Mouse (Mus musculus): ENCODE results near the gene Pgghg. TPM values are rescaled to one million over a fixed set of nuclear protein-coding genes. Genes with fewer than 3 reads are reported as not detected.
"Not testable (repeated sequence)": the region's sequence is repeated elsewhere in the genome, so short reads cannot be mapped to it uniquely, and the experiment has no call there.

Pgghg gene
- polyA plus RNA-seq, 1 experiment from 2014 or later, result 21.2 TPM

DNA sequence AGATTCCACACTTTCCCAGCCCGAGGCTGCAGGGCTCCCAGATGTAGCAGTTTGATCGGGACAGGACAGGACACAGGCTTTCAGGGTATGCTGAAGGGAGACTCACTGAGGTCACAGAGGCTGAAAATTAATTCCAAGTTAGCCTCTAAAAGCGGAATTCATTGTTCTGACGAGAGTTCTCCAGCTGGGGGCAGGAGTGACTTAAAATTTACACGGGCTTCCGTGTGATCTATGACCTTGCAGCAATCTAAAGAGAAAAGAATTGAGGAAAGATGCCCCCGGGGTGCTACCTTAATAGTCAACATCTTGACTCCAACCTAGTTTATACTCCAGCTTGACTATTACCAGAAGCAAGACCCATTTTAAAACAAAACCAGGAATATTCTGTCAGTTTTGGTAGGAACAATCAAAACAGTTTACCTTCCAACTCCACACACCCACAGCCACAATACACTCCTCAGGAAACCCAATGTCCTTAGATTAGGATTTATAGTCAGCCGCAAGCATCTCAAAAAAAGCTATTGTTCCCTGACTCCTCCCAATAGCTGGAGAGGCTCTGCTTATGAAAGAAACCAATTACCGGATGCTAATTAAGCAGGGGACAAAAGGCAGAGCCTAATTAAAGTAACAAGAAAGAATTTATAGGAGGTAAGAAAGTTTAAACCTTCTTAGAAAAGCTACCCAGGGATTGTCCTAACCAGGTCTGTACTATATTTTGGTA, 18.1 kb downstream of the Pgghg start:
- no peak for ATAC-seq (ENCODE audit: insufficient read depth, low FRiP score, low read depth)
- Histone ChIP-seq H3K4me3 (replicated peaks) (no peak overlapping the region), H3K9ac (no peak overlapping the region), H3K36me3 (no peaks in the 10 kb centered on the region), H3K4me2 (no peak overlapping the region), H3K27me3 (replicated peaks) (no peaks in the 10 kb centered on the region), H3K27ac (no peak overlapping the region), H3K9me3 (no peaks in the 10 kb centered on the region), H3K4me1 (peaks cover 16% of the 10 kb centered on the region)
- WGBS, result 13% methylated on average over 9 of the region's 9 CpGs

DNA sequence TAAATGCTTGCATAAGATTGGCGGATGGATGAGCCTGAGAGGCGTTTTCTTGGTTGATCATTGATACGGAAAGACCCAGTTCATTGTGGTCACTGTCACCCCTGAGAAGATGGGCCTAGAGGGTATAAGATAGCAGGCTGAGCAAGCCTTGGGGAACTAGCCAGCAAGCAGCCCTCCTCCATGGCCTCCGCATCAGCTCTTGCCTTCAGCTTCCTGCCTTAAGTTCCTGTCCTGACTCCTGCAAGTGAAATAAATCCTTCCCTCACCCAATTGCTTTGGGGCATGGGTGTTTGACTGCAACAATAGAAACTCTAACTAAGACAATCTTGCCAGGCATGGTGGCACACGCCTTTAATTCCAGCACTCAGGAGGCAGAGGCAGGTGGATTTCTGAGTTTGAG, 18.8 kb downstream of the Pgghg start:
- H3K9ac ChIP-seq, result no peak overlapping the region
- no peak for ATAC-seq (ENCODE audit: insufficient read depth, low FRiP score, low read depth)
- no peaks in the 10 kb centered on the region for H3K9me3 ChIP-seq
- no peaks in the 10 kb centered on the region for H3K36me3 ChIP-seq
- 81% methylated on average over 5 of the region's 5 CpGs for WGBS
- no peak overlapping the region for H3K27ac ChIP-seq
- H3K4me1 ChIP-seq, result peaks cover 13% of the 10 kb centered on the region
- H3K4me2 ChIP-seq, result no peak overlapping the region
- no peaks in the 10 kb centered on the region for H3K27me3 ChIP-seq (replicated peaks)
- H3K4me3 ChIP-seq (replicated peaks), result no peak overlapping the region

- WGBS, result 75% methylated on average over 2 of the region's 2 CpGs
- H3K4me2 ChIP-seq, result no peak overlapping the region
- H3K27me3 ChIP-seq (replicated peaks), result no peaks in the 10 kb centered on the region
- no peak for ATAC-seq (ENCODE audit: insufficient read depth, low FRiP score, low read depth)
- H3K4me1 ChIP-seq, result peaks cover 8% of the 10 kb centered on the region
- H3K27ac ChIP-seq, result no peak overlapping the region
- no peak overlapping the region for H3K4me3 ChIP-seq (replicated peaks)
- H3K9me3 ChIP-seq, result no peaks in the 10 kb centered on the region
- no peak overlapping the region for H3K9ac ChIP-seq
- H3K36me3 ChIP-seq, result no peaks in the 10 kb centered on the region
These were observed 20.2 kb downstream of the Pgghg start for GRCm38 (mm10) chr7:140961416-140961815.

GRCm38 (mm10) chr7:140962733-140963132, 21.5 kb downstream of the Pgghg start:
- Histone ChIP-seq H3K9ac (no peak overlapping the region), H3K9me3 (no peaks in the 10 kb centered on the region), H3K27me3 (replicated peaks) (no peaks in the 10 kb centered on the region), H3K4me3 (replicated peaks) (no peak overlapping the region), H3K4me2 (no peak overlapping the region), H3K36me3 (no peaks in the 10 kb centered on the region), H3K27ac (no peak overlapping the region), H3K4me1 (0 out of 2 replicates have a peak, but pooled peaks cover 2% of the 10 kb centered on the region)
- no peak for ATAC-seq (ENCODE audit: insufficient read depth, low FRiP score, low read depth)
- WGBS, result 83% methylated on average over 2 of the region's 2 CpGs

DNA sequence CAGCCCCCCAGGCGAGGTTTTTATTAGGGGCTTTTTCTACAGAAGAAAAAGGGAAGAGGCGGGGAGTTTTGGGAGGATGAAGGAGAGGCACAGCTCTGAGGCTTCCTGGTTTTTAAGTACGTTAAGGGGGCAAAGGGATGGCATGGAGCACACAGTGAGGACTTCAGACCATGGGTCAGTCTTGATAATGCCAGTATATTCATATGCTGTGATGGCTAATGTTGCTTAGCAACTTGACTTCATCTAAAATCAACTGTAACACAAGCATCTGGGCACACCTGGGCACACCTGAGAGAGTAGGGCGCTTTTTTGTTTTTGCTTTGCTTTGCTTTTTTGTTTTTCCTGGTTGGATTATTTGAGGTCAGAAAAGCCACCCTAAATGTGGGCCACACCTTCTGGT, 25.7 kb downstream of the Pgghg start, which contains the start of gene Ifitm1:
Gene Ifitm1 (plus strand): TSS at position 301 of the 400 bp plus-strand sequence.
- H3K36me3 ChIP-seq, result no peaks in the 10 kb centered on the region
- H3K27ac ChIP-seq, result peak within 1 kb of the TSS; percentile 78
- 87% methylated on average over 4 of the region's 4 CpGs for WGBS
- peak within 1 kb of the TSS; percentile 28 for H3K4me3 ChIP-seq (replicated peaks)
- peak within 1 kb of the TSS; percentile 47 for H3K4me2 ChIP-seq
- H3K9ac ChIP-seq, result no peak within 1 kb of the TSS
- no peaks in the 10 kb centered on the region for H3K27me3 ChIP-seq (replicated peaks)
- ATAC-seq (ENCODE audit: insufficient read depth, low FRiP score, low read depth), result no peak
- no peaks in the 10 kb centered on the region for H3K9me3 ChIP-seq
- H3K4me1 ChIP-seq, result peaks cover 28% of the 10 kb centered on the region

- Histone ChIP-seq H3K27ac (peak overlapping the region; percentile 78), H3K36me3 (no peaks in the 10 kb centered on the region), H3K27me3 (replicated peaks) (no peaks in the 10 kb centered on the region), H3K9ac (no peak overlapping the region), H3K9me3 (no peaks in the 10 kb centered on the region), H3K4me1 (peaks cover 29% of the 10 kb centered on the region), H3K4me2 (peak overlapping the region; percentile 47), H3K4me3 (replicated peaks) (peak overlapping the region; percentile 28)
- WGBS, result 7% methylated on average over 14 of the region's 14 CpGs
- peak; percentile 74 for ATAC-seq (ENCODE audit: insufficient read depth, low FRiP score, low read depth)
These were observed 26.8 kb downstream of the Pgghg start for GRCm38 (mm10) chr7:140967862-140968591.

- H3K4me2 ChIP-seq, result peak overlapping the region; percentile 47
- WGBS, result 23% methylated on average over 3 of the region's 3 CpGs
- H3K27me3 ChIP-seq (replicated peaks); H3K9ac ChIP-seq; H3K9me3 ChIP-seq; H3K36me3 ChIP-seq; ATAC-seq (ENCODE audit: insufficient read depth, low FRiP score, low read depth); H3K27ac ChIP-seq: not testable (repeated sequence)
- peaks cover 34% of the 10 kb centered on the region for H3K4me1 ChIP-seq
- peak overlapping the region; percentile 28 for H3K4me3 ChIP-seq (replicated peaks)
These were observed 27.5 kb downstream of the Pgghg start for GRCm38 (mm10) chr7:140968710-140969109.

DNA sequence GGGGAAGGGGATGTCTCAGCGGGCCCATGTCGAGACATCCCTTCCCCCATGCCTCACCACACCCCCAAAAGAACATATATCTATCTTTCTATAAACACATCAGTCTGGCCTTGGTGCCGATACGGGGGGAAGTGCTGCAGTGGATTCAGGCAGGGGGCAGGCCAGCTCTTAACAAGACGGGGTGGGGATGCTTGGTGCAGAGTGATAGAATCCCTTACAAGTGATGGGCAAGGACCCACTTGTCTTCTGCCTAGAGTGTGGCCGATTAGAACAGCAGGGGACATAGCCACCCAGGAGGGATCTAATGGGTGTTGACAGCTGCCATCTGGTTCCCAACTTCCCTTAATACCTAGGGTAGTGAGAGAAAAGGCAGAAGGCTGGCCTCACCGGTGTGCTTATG, 29.7 kb downstream of the Pgghg start:
- Histone ChIP-seq H3K4me1 (peaks cover 44% of the 10 kb centered on the region), H3K36me3 (no peaks in the 10 kb centered on the region), H3K9me3 (no peaks in the 10 kb centered on the region), H3K4me3 (replicated peaks) (no peak overlapping the region), H3K27me3 (replicated peaks) (no peaks in the 10 kb centered on the region), H3K9ac (no peak overlapping the region), H3K4me2 (no peak overlapping the region), H3K27ac (peak overlapping the region; percentile 93)
- WGBS, result 30% methylated on average over 7 of the region's 7 CpGs
- ATAC-seq (ENCODE audit: insufficient read depth, low FRiP score, low read depth), result no peak

DNA sequence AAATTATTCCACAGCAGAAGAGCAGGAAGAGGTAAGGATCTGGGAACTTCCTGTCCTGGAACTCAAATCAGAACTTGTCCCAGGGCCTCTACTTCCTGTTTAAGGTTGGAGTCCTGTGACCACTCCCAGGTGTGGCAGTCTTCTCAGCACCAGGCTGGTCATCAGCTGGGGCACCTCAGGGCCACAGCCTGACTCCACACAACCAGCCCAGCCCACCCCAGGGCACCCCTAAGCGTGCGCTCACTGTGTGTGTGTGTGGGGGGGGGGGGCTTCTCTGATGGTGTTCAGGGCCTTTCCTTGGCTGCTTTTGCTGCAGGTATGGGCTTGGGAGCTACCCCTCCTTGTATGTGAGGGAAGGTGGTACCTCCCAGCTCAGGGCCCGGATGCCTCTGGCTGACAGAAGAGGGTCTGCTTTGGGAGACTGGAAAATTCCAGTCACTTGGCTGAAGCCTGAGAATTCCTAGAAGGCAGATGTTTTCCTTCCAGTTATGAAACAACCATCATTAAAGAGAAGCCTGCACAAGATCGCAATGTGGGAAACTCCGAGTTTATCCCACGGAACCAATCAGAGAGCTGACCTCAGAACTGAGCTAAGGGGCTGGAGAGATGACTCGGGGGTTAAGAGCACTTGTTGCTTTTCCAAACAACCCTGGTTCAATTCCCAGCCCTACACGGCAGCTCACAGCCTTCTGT, 30.4 kb downstream of the Pgghg start:
- H3K4me3 ChIP-seq (replicated peaks), result no peak overlapping the region
- WGBS, result 45% methylated on average over 8 of the region's 8 CpGs
- 0 out of 2 replicates have a peak overlapping the region, but pooled peaks have one; percentile 14 for H3K4me2 ChIP-seq
- peak overlapping the region; percentile 93 for H3K27ac ChIP-seq
- H3K36me3 ChIP-seq, result no peaks in the 10 kb centered on the region
- no peak overlapping the region for H3K9ac ChIP-seq
- H3K9me3 ChIP-seq, result no peaks in the 10 kb centered on the region
- ATAC-seq (ENCODE audit: insufficient read depth, low FRiP score, low read depth), result peak; percentile 61; the same call in 1 of the 2 replicates
- peaks cover 44% of the 10 kb centered on the region for H3K4me1 ChIP-seq
- no peaks in the 10 kb centered on the region for H3K27me3 ChIP-seq (replicated peaks)

GRCm38 (mm10) chr7:140973396-140974165, 32.4 kb downstream of the Pgghg start:
- no peaks in the 10 kb centered on the region for H3K27me3 ChIP-seq (replicated peaks)
- no peak overlapping the region for H3K9ac ChIP-seq
- WGBS, result 38% methylated on average over 14 of the region's 14 CpGs
- H3K9me3 ChIP-seq, result no peaks in the 10 kb centered on the region
- peak overlapping the region; percentile 49 for H3K27ac ChIP-seq
- peaks cover 36% of the 10 kb centered on the region for H3K4me1 ChIP-seq
- H3K36me3 ChIP-seq, result no peaks in the 10 kb centered on the region
- H3K4me2 ChIP-seq, result no peak overlapping the region
- ATAC-seq (ENCODE audit: insufficient read depth, low FRiP score, low read depth), result no peak
- H3K4me3 ChIP-seq (replicated peaks), result no peak overlapping the region

DNA sequence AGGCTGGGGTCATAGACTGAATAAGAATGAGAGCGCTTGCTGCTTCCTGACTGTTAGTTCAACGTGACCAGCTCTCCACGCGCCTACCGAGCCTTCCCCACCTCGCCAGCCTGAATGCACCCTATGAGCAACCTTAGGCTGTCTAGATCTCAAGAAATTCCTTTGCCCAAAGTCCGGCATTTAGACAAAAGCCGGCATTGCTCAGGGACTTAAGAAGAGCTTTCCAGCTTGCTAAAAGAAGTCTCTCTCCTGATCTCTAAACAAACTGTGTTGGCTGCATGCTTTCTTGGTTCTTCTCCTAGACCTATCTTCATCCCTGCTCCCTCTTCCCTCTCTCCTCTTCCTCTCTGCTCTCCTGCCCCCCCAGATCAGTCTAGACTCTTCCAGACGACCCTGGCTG, 33.7 kb downstream of the Pgghg start:
- Histone ChIP-seq H3K9me3 (no peaks in the 10 kb centered on the region), H3K27ac (0 out of 2 replicates have a peak overlapping the region, but pooled peaks have one; percentile 41), H3K4me2 (no peak overlapping the region), H3K36me3 (no peaks in the 10 kb centered on the region), H3K9ac (no peak overlapping the region), H3K27me3 (replicated peaks) (no peaks in the 10 kb centered on the region), H3K4me3 (replicated peaks) (no peak overlapping the region), H3K4me1 (peaks cover 31% of the 10 kb centered on the region)
- 19% methylated on average over 9 of the region's 9 CpGs for WGBS
- no peak for ATAC-seq (ENCODE audit: insufficient read depth, low FRiP score, low read depth)
